Mouse (Mus musculus): ENCODE measurements around the gene Rrp8.
A peak's percentile ranks its signal among the peaks of the same experiment; 100 is the strongest.

The Rrp8 gene

GRCm38 (mm10) chr7:105736911-105737521 lies at the start of gene Rrp8:
Gene Rrp8 (minus strand): TSS chr7:105737385.
- DNase-seq (ENCODE audit: low spot score) = peak; percentile 41

GRCm38 (mm10) chr7:105786506-105787284 lies 49.5 kb upstream of the Rrp8 start:
- no peak for DNase-seq (ENCODE audit: low spot score)

- DNase-seq (ENCODE audit: low spot score) = no peak
These were observed 47.4 kb upstream of the Rrp8 start for GRCm38 (mm10) chr7:105784556-105784955.

GRCm38 (mm10) chr7:105783861-105784260 lies 46.7 kb upstream of the Rrp8 start:
- DNase-seq (ENCODE audit: low spot score) = no peak

- no peak for DNase-seq (ENCODE audit: low spot score)
These were observed 41.5 kb upstream of the Rrp8 start for GRCm38 (mm10) chr7:105778553-105779265.

- no peak for DNase-seq (ENCODE audit: low spot score)
These were observed 40.8 kb upstream of the Rrp8 start for GRCm38 (mm10) chr7:105777797-105778552.

- no peak for DNase-seq (ENCODE audit: low spot score)
These were observed 40.1 kb upstream of the Rrp8 start for GRCm38 (mm10) chr7:105777316-105777715.

- no peak for DNase-seq (ENCODE audit: low spot score)
These were observed 38.8 kb upstream of the Rrp8 start for GRCm38 (mm10) chr7:105776026-105776425.

GRCm38 (mm10) chr7:105774661-105775060 lies 37.5 kb upstream of the Rrp8 start:
- DNase-seq (ENCODE audit: low spot score) = no peak

- DNase-seq (ENCODE audit: low spot score) = no peak
These were observed 35.9 kb upstream of the Rrp8 start for GRCm38 (mm10) chr7:105773041-105773440.

- no peak for DNase-seq (ENCODE audit: low spot score)
These were observed 35.1 kb upstream of the Rrp8 start for GRCm38 (mm10) chr7:105772331-105772730.

GRCm38 (mm10) chr7:105769959-105770358 lies 32.8 kb upstream of the Rrp8 start:
- no peak for DNase-seq (ENCODE audit: low spot score)

- DNase-seq (ENCODE audit: low spot score) = no peak
These were observed 30.6 kb upstream of the Rrp8 start for GRCm38 (mm10) chr7:105767729-105768165.

GRCm38 (mm10) chr7:105764331-105764730 lies 27.1 kb upstream of the Rrp8 start:
- DNase-seq (ENCODE audit: low spot score) = no peak

- no peak for DNase-seq (ENCODE audit: low spot score)
These were observed 25.5 kb upstream of the Rrp8 start for GRCm38 (mm10) chr7:105762517-105763270.

GRCm38 (mm10) chr7:105761813-105762484 lies 24.8 kb upstream of the Rrp8 start:
- no peak for DNase-seq (ENCODE audit: low spot score)

- DNase-seq (ENCODE audit: low spot score) = no peak
These were observed 16.1 kb upstream of the Rrp8 start for GRCm38 (mm10) chr7:105753281-105753680.

GRCm38 (mm10) chr7:105752716-105753115 lies 15.5 kb upstream of the Rrp8 start:
- no peak for DNase-seq (ENCODE audit: low spot score)

GRCm38 (mm10) chr7:105751491-105752433 lies 14.6 kb upstream of the Rrp8 start, which contains the start of gene Tpp1:
Gene Tpp1 (minus strand): TSS chr7:105752235.
- DNase-seq (ENCODE audit: low spot score) = peak; percentile 83

GRCm38 (mm10) chr7:105747776-105748175 lies 10.6 kb upstream of the Rrp8 start:
- no peak for DNase-seq (ENCODE audit: low spot score)
